Mouse (Mus musculus) adrenal gland, postnatal 14 days (tissue): ENCODE results near the gene Peli1. TPM values are rescaled to one million over a fixed set of nuclear protein-coding genes. Genes with fewer than 3 reads are reported as not detected.

Experiments used
- DNase-seq: peaks from one replicate; pipeline ENCODE4 v3.0.0; 2021; ENCODE audit warnings: mixed read lengths
- long read RNA-seq, 2 experiments: library from polyadenylated mRNA; stranded (forward); transcript quantifications; one replicate each; pipeline ENCODE4 v2.0.0; 2021
- total RNA-seq: library from RNA; stranded (reverse); gene quantifications from 2 replicates; pipeline ENCODE4 v1.2.3, GENCODE M21; 2021

Gene Peli1
- 18.4 and 27.2 TPM in 2 replicates for total RNA-seq
- long read RNA-seq, experiment 1, transcript Peli1-201 (7 exons, 3,514 nt): major isoform, 21 of 23 reads
- long read RNA-seq, experiment 1, partial matches to known transcripts: 1 of 23 reads
- long read RNA-seq, experiment 1, other reads (novel, unspliced or antisense): 1 of 23 reads
- long read RNA-seq, experiment 2, transcript Peli1-201 (7 exons, 3,514 nt): major isoform, 22 of 26 reads
- long read RNA-seq, experiment 2, partial matches to known transcripts: 3 of 26 reads
- long read RNA-seq, experiment 2, other reads (novel, unspliced or antisense): 1 of 26 reads

DNA sequence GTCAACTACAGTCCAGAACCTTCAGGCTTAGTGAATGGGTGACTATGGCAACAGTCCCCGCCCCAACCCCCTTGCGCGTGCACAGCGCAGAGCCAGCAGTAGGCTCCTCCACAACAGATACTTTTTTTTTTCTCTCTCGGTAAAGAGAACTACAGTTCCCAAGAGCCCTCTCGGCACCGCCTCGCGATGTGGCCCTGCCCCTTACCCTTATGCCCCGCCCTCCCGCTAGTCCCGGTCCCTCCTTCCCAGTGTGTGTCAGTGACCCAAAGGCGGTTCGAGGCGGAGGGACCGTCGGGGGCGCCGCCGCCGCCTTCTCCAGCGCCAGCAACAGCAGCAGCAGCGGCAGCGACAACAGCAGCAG lies at the start of gene Peli1:
Peli1 (plus strand) TSS at position 225 of the 361 bp plus-strand sequence.
- peak; percentile 98 for DNase-seq

DNA sequence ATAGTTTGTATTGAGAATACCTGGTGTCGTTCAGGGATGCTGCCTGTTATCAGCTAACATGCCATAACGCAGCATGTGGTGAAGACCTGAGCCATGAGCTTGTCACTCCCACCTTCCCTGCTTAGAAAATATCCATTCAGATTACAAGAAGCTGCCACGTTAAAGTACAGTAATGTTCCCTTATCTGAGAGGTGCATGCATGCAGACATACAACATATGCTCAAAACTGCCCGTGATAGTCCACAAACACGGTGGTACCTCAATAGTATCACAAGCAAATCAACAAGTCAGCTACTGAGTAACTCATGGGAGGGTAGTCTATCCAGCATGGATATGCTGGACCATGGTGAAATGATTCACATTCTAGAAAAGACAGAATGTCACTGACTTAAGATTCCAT lies 48.5 kb upstream of the Peli1 start:
- no peak for DNase-seq

- DNase-seq: no peak
Measured at GRCm38 (mm10) chr11:21046188-21046587, 44.9 kb upstream of the Peli1 start.

DNA sequence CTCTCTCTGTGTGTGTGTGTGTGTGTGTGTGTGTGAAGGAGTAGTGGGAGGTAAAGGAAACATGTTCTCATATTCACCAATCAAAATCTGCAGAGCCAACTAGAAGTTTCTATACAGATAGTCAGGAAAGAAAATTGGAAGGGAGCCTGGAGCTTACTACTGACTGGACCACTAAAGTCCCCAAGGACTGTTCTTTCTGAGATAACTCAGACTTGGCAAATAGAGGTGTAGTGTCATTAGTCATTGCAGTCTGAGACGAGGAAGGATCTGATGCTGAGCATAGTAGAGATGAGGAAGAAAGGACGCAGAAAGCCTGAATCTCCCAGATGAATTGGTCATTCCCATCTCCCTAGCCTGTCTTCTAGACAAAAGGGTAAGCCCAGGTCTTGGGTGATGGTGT lies 43.2 kb upstream of the Peli1 start:
- no peak for DNase-seq

DNA sequence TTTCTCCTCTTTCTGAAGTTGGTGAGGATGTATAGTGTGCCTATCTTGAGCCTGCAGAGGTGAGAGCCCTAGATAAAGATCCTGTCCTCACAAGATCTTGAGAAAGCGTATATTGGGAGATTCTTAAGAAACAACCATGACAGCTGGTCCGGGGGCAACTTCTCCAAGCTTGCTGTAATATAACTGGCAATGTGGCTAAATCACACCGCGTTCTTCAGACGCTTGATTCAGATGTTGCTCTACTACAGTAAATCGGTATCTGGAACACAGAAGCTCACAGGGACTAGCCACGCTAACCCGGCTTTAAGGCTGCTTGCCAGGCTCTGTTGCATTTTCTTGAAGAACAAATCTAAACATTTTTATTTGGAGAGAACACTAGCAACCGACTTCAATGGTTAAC lies 39.4 kb upstream of the Peli1 start:
- no peak for DNase-seq

DNA sequence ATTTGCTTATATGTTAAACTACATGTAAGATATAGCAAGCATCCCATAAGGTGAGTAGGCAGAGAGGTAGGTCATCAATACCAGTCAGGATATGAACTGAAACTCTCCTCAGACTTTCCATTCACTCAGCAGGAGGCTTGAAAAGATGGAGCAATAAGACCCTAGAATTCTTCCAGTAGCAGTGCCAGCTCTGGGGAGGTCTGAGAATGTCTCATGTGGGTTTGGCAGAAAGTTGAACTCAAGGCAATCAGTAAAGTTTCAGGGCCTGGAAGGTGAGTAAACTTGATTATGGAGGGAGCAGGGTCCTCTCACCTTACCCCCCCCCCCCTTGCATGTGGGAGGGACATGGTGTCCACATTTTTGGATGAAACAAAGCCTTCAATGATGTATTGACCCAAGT lies 36.5 kb upstream of the Peli1 start:
- DNase-seq: no peak

- DNase-seq: no peak
Measured at GRCm38 (mm10) chr11:21056109-21056850, 34.8 kb upstream of the Peli1 start.

DNA sequence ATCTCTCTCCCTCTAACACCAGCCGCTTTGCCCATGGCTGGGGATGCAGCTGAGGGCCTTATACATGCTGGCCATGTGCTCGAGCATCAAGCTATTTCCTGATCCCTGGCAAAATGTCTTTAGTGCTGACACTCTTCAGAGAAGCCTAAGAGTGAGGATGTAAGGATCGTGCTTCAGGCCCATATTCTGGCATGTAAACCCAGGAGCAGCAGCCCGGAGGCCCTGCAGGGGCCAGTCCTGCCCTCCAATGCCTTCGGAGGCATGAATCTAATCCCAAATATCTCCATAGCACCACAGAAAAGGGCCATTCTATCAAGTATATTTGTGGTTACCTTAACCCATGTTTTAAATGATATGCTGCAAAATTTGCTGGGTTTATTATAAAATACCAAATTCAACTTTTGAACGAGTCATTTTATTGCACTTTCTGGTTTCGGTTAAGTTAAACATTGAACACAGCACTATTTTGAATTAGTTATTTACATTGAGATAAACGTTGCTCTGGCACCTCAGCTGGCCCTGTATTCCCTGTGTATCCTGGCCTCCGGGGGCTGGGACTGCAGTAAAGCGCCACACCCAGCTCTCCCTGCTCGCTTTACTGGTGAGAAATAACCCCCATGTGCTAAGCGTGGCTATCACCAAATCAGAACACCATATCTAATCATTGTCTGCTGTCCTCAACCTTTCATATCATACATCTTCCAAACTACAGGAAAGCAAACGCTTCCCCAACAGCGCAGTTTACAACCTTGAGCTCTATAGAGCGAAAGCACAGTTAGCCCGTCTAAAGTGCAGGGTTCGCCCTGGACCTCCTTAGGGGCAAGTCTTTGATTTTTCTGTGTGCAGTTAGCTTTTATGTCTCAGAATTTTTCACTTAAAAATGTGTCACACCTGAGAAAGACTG lies 33.3 kb upstream of the Peli1 start:
- no peak for DNase-seq

DNA sequence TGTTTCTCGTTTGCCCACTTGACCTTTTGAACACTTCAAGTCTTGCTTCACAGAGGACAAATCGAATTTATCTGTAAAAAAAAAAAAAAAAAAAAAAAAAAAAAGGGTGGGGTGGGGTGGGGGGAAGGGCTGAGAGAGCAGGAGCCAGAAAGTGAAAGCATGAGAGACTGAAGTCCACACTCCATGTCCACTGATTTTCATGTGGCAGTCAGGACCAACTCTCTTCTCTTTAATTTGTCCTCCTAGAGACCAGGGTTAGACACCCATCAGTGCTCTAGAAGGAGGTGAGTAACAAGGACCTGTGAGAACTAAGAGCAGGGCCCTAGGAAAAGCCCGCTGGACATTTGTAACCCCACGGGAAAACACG lies 32.7 kb upstream of the Peli1 start:
- no peak for DNase-seq

- no peak for DNase-seq
Measured at GRCm38 (mm10) chr11:21060386-21061074, 30.6 kb upstream of the Peli1 start.

- DNase-seq: no peak
Measured at GRCm38 (mm10) chr11:21061075-21061403, 30.1 kb upstream of the Peli1 start.

DNA sequence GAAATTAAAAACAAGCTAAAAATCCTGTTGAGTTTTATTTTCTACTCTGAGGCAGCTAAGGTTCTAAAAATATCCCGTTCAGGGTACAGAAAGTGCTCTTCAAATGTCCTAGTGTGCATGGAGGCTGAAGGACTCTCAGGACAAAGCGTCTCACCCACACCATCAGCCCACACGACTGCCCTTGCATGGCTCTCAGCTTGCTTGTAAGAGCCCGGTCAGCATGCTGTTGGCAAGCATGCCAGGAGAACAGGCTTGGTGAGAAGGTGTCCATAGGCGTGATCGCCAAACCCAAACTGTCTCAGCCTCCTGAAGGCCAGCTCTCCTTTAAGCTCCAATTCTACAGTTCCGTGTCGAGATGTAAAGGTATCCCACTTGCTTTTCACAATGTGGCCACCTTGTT lies 29.7 kb upstream of the Peli1 start:
- no peak for DNase-seq

DNA sequence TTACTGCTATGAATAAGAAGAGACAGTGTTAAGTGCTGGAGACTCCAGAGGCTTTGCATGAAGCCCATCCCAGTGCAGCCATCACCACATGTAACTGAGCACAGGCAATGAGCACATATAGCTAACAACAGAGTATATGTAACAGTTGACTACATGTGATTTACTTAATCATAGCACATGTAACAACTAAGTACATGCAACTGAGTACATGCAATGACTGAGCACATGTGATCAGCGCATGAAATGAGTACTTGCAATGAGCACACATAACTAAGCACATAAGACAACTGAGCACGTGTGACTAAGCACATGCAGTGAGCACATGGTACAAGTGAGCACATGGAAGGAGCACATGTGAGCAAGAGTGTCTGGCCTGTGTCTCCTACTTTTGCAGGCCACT lies 29.0 kb upstream of the Peli1 start:
- DNase-seq: no peak

- DNase-seq: no peak
Measured at GRCm38 (mm10) chr11:21063271-21063670, 27.8 kb upstream of the Peli1 start.

GRCm38 (mm10) chr11:21079400-21079799 lies 11.7 kb upstream of the Peli1 start:
- no peak for DNase-seq

GRCm38 (mm10) chr11:21079851-21080362 lies 11.2 kb upstream of the Peli1 start:
- no peak for DNase-seq

DNA sequence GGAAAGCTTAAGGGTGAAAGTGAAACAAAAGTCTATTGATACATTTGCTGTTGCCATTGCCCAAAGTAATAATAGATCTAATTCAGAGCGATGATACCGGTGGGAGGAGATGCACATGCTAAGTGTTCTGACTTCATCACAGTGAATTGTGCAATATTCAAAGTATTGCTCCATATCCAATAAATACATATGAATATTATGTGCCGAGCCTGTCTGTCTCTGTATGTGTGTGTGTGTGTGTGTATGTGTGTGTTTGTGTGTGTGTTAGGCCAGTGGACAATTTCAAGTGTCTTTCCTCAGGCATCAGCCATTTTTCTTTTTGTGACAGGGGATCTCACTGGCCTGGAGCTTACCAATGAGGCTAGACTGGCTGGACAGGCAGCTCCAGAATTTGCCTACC lies 9.9 kb upstream of the Peli1 start:
- DNase-seq: no peak

- DNase-seq: peak; percentile 7
Measured at GRCm38 (mm10) chr11:21082711-21083110, 8.4 kb upstream of the Peli1 start.

GRCm38 (mm10) chr11:21088356-21088755 lies 2.7 kb upstream of the Peli1 start:
- DNase-seq: no peak

- DNase-seq: no peak
Measured at GRCm38 (mm10) chr11:21089571-21089970, 1.5 kb upstream of the Peli1 start.

- peak; percentile 85 for DNase-seq
Measured at GRCm38 (mm10) chr11:21091428-21092405, 626 bp downstream of the Peli1 start.
